Mouse (Mus musculus) small intestine, adult 2 months (tissue): Measurements from ENCODE around the gene Trub1. TPM values are rescaled to one million over a fixed set of nuclear protein-coding genes. Genes with fewer than 3 reads are reported as not detected.

Source experiments
- H3K27ac ChIP-seq: fragments of 200-500 bp; 2 replicates; pipeline ENCODE4 v1.5.1; 2012; ENCODE audit warnings: low read depth, low read length, control low read depth, inconsistent platforms; ENCODE audit not compliant: insufficient read depth
- H3K27me3 ChIP-seq: fragments of 200-500 bp; 2 replicates; pipeline ENCODE4 v1.6.1; 2012; ENCODE audit warnings: mild to moderate bottlenecking, moderate library complexity, low read length, inconsistent platforms; ENCODE audit not compliant: control insufficient read depth, insufficient read depth
- H3K36me3 ChIP-seq: fragments of 200-500 bp; 2 replicates; pipeline ENCODE4 v1.6.1; 2012; ENCODE audit warnings: mild to moderate bottlenecking, low read length, control low read depth, inconsistent platforms; ENCODE audit not compliant: control insufficient read depth, insufficient read depth
- H3K4me1 ChIP-seq: fragments of 200-500 bp; 2 replicates; pipeline ENCODE4 v1.6.1; 2012; ENCODE audit warnings: low read length, inconsistent platforms, mixed read lengths; ENCODE audit not compliant: control insufficient read depth, insufficient read depth, insufficient read length
- H3K4me3 ChIP-seq: fragments of 200-500 bp; 2 replicates; pipeline ENCODE4 v1.5.1; 2012; ENCODE audit warnings: low read depth, mild to moderate bottlenecking, control low read depth, inconsistent platforms, low read length, moderate library complexity
- CTCF ChIP-seq: fragments of 200-500 bp; IDR thresholded peaks from 2 replicates; pipeline ENCODE4 v1.5.1; 2012; ENCODE audit warnings: low read depth, mild to moderate bottlenecking, control low read depth, inconsistent platforms, low read length, moderate library complexity, mixed read lengths; ENCODE audit not compliant: insufficient replicate concordance, insufficient read length; ENCODE audit errors: extremely low read depth
- POLR2A ChIP-seq: fragments of 200-500 bp; IDR thresholded peaks from 2 replicates; pipeline ENCODE4 v1.6.1; 2012; ENCODE audit warnings: low read depth, mild to moderate bottlenecking, control low read depth, inconsistent platforms, low read length, moderate library complexity
- WGBS: fragments of 180-500 bp; shearing (Covaris S2); methylation state at CpG from one replicate; pipeline ENCODE4 v1.1.7; 2018; 5-methylcytosine and 5-hydroxymethylcytosine counted together
- polyA plus RNA-seq: library from polyadenylated mRNA; depleted of rRNA; stranded (reverse); fragments of >200 nt; gene quantifications from 2 replicates; pipeline ENCODE4 v1.2.3, GENCODE M21; 2012

The Trub1 gene
- polyA plus RNA-seq, 1 experiment: 1.6 TPM

GRCm38 (mm10) chr19:57478056-57478455 lies 25.3 kb downstream of the Trub1 start:
- Histone ChIP-seq H3K27me3 (no peaks in the 10 kb centered on the region), H3K4me3 (no peak overlapping the region), H3K4me1 (no peaks in the 10 kb centered on the region), H3K36me3 (0 out of 2 replicates have a peak, but pooled peaks cover 2% of the 10 kb centered on the region), H3K27ac (no peak overlapping the region)
- 81% methylated on average over 11 of the region's 11 CpGs for WGBS
- TF ChIP-seq POLR2A (no peak), CTCF (no peak)

GRCm38 (mm10) chr19:57479886-57480655 lies 27.4 kb downstream of the Trub1 start:
- TF ChIP-seq CTCF (no peak), POLR2A (no peak)
- WGBS: 77% methylated on average over 8 of the region's 8 CpGs
- H3K4me3 ChIP-seq: no peak overlapping the region

GRCm38 (mm10) chr19:57481743-57482259 lies 29.1 kb downstream of the Trub1 start:
- 95% methylated on average over 6 of the region's 6 CpGs for WGBS
- H3K4me3 ChIP-seq: no peak overlapping the region
- no peak overlapping the region for H3K27ac ChIP-seq
- H3K36me3 ChIP-seq: peaks cover 4% of the 10 kb centered on the region; the same call in 1 of the 2 replicates
- no peaks in the 10 kb centered on the region for H3K27me3 ChIP-seq
- TF ChIP-seq CTCF: no peak
- no peak for TF ChIP-seq POLR2A
- H3K4me1 ChIP-seq: no peaks in the 10 kb centered on the region

More at GRCm38 (mm10) chr19:57479886-57480655, 27.4 kb downstream of the Trub1 start:
- peaks cover 3% of the 10 kb centered on the region; the same call in 1 of the 2 replicates for H3K36me3 ChIP-seq
- no peaks in the 10 kb centered on the region for H3K4me1 ChIP-seq
- no peaks in the 10 kb centered on the region for H3K27me3 ChIP-seq
- no peak overlapping the region for H3K27ac ChIP-seq

GRCm38 (mm10) chr19:57482815-57483214 lies 30.1 kb downstream of the Trub1 start:
- H3K4me3 ChIP-seq: no peak overlapping the region
- H3K27me3 ChIP-seq: no peaks in the 10 kb centered on the region
- TF ChIP-seq CTCF: peak; percentile 69; the same call in 1 of the 2 replicates
- no peak for TF ChIP-seq POLR2A
- WGBS: 67% methylated on average over 8 of the region's 8 CpGs
- H3K4me1 ChIP-seq: no peaks in the 10 kb centered on the region
- H3K36me3 ChIP-seq: peaks cover 8% of the 10 kb centered on the region
- no peak overlapping the region for H3K27ac ChIP-seq

GRCm38 (mm10) chr19:57487051-57487658 lies 34.4 kb downstream of the Trub1 start:
- Histone ChIP-seq H3K4me1 (no peaks in the 10 kb centered on the region), H3K36me3 (peaks cover 13% of the 10 kb centered on the region), H3K4me3 (no peak overlapping the region), H3K27ac (no peak overlapping the region), H3K27me3 (no peaks in the 10 kb centered on the region)
- no peak for TF ChIP-seq CTCF
- no peak for TF ChIP-seq POLR2A
- WGBS: 82% methylated on average over 13 of the region's 13 CpGs

GRCm38 (mm10) chr19:57489527-57489926 lies 36.8 kb downstream of the Trub1 start:
- H3K27ac ChIP-seq: no peak overlapping the region
- WGBS: 85% methylated on average over 7 of the region's 7 CpGs
- H3K4me3 ChIP-seq: no peak overlapping the region
- H3K36me3 ChIP-seq: peaks cover 13% of the 10 kb centered on the region
- TF ChIP-seq CTCF: no peak
- no peak for TF ChIP-seq POLR2A
- H3K4me1 ChIP-seq: no peaks in the 10 kb centered on the region
- H3K27me3 ChIP-seq: no peaks in the 10 kb centered on the region

GRCm38 (mm10) chr19:57491030-57491429 lies 38.3 kb downstream of the Trub1 start:
- Histone ChIP-seq H3K4me1 (no peaks in the 10 kb centered on the region), H3K27me3 (no peaks in the 10 kb centered on the region), H3K27ac (no peak overlapping the region), H3K4me3 (no peak overlapping the region), H3K36me3 (peaks cover 12% of the 10 kb centered on the region)
- 73% methylated on average over 8 of the region's 8 CpGs for WGBS
- no peak for TF ChIP-seq POLR2A
- TF ChIP-seq CTCF: no peak
